Mouse (Mus musculus) heart, adult 11 months (tissue): Measurements from ENCODE around the gene Nup98.

ENCODE experiments used
- DNase-seq: peaks from one replicate; pipeline ENCODE4 v3.0.0; 2022

Nup98 gene

GRCm38 (mm10) chr7:102116579-102117331, 93.2 kb downstream of the Nup98 start, which contains the start of gene Chrna10:
Gene Chrna10, minus strand, starts transcription at chr7:102116828.
- peak; percentile 82 for DNase-seq

- DNase-seq, result peak; percentile 88
Observed at GRCm38 (mm10) chr7:102113151-102113729, 96.7 kb downstream of the Nup98 start.

- peak; percentile 63 for DNase-seq
Observed at GRCm38 (mm10) chr7:102109746-102110145, 100.2 kb downstream of the Nup98 start.

DNA sequence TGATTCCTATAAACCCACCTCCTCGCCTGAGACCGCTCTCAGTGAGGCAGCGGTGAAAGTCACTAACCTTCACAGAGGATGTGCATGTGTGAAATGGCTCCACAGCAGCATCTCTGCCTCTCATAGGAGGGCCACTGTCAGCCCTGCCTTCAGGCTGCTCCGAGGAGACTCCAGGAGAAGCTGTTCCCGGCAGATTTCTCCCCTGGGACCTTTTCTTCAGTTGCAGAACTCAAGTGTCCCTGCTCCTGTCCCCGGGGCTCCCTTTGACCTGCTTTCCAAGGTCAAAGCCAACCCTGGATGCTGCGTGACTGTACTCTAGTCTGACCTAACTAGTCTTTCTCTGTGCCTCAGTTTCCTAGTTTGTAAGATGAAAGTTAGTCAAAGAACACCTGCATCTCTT, 100.8 kb downstream of the Nup98 start, which contains the start of gene Art5:
TSS of gene Art5 (minus strand) at position 319 of the 400 bp plus-strand sequence.
- peak; percentile 90 for DNase-seq

- peak; percentile 91 for DNase-seq
Observed at GRCm38 (mm10) chr7:102108206-102108605, 101.8 kb downstream of the Nup98 start.

DNA sequence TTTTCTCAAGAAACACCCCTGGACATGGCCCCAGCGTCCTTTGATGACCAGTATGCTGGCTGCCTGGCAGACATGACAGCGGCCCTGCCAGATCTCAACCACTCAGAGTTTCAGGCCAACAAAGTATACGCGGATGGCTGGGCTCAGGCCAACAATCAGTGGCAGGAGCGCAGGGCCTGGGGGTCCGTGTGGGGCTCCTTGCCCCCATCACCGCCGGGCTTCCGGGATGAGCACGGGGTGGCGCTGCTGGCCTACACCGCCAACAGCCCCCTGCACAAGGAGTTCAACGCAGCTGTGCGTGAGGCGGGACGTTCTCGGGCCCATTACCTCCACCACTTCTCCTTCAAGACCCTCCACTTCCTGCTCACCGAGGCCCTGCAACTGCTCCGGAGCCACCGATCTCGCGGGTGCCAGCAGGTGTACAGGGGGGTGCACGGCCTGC, 103.3 kb downstream of the Nup98 start:
- peak; percentile 93 for DNase-seq

DNA sequence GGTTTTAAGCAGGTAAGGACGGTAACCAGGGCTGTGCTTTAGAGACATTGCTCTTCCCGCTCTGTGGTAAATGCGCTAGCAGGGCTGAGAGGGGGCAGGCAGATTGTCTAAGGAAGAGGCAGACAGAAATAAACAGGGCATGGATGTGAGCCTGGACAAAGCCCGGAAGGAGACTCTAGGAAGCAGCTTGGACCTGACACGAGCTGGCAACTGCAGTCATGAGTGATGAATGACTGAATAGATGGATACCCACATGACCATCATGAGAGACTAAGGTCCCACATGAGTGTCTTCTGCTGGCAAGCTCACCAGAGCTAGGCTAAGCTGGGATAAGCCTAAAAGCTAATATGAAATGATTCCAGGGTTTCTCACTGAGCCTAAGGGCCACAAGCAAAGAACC, 105.8 kb downstream of the Nup98 start:
- DNase-seq, result peak; percentile 93

GRCm38 (mm10) chr7:102103555-102103954, 106.4 kb downstream of the Nup98 start:
- no peak for DNase-seq

DNA sequence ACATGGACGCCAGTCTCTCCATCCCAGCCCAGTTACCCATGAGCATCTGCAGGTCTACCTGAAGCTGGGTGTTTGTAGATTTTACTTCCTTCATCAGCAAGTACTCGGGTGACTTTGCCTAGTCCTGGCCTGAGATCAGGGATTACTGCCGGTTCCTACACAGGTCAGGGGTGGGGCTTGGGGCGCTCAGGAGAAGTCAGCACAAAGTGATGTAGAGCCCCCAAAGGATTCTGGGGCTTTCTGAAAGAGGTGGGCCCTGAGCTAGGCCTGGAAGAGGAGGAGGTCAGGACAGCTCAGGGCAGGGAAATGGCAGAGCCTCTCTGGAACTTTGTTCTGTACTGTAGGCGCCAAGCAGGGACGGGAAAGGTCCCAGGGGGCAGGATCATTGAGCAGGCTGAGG, 107.3 kb downstream of the Nup98 start:
- DNase-seq, result peak; percentile 90

DNA sequence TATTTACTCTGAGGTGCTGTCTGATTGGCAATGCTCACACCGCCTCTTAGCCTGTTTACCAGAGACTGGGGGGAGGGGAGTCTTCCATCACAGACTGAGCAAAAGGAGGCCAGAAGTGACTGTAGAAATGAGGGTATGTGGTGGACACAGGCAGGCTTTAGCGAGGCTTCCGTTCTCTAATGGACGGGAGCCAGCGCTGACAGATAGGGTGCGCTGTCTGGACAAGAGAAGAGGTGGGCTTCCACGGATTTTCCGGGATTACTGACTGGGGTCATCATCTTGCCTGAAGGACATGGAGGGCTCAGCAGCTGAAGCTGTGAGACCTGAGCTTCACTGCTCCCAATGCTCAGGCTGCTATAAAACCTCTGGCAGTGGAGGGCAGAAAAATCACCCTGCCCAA, 107.7 kb downstream of the Nup98 start:
- peak; percentile 91 for DNase-seq

GRCm38 (mm10) chr7:102101487-102101886, 108.5 kb downstream of the Nup98 start, which contains the start of gene Art1:
Gene Art1, plus strand, starts transcription at chr7:102101743.
- peak; percentile 98 for DNase-seq

- DNase-seq, result peak; percentile 90
Observed at GRCm38 (mm10) chr7:102100868-102101267, 109.1 kb downstream of the Nup98 start.

GRCm38 (mm10) chr7:102099760-102100661, 110.0 kb downstream of the Nup98 start:
- DNase-seq, result peak; percentile 95

DNA sequence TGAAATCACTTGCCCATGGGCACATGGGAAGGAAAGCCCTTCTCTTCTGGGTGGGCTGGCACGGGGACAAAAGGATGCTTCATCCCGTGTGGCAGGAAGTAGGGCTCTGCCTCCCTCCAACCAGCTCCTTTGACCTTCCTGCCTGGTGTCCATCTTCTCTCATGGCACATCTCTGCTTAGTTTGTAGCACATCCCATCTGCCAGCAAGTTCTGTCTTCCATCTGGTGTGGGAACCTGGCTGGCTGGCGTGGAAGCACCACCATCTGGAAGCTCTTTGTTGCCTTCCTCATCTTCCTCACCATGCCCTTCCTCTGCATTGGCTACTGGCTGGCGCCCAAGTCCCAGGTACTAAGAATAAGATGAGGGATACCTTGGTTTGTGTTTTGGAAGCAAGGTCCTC, 122.6 kb downstream of the Nup98 start:
- no peak for DNase-seq

- DNase-seq, result peak; percentile 85
Observed at GRCm38 (mm10) chr7:102084041-102084696, 125.8 kb downstream of the Nup98 start.

GRCm38 (mm10) chr7:102082816-102083215, 127.2 kb downstream of the Nup98 start, which contains the start of gene Trpc2:
Gene Trpc2, plus strand, starts transcription at chr7:102083116.
- no peak for DNase-seq

DNA sequence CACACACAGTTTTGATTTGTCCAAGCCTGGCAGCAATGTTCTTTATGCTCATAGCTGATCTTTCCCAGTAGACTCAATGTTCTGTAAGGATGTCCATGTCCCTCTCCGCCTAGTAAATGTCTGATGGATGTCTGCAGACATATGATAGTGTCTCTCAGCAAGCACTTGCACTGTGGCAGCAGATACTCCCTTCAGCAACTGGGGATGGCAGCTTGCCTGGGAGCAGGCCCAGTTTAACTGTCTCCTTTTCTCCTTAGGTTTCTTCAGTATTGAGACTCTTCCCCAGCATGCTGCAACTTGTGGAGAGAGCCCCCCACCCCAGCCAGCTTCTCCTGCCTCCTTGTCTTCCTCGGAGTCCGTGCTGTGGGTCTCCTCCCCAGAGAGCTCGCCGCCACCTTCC, 128.2 kb downstream of the Nup98 start:
- no peak for DNase-seq

DNA sequence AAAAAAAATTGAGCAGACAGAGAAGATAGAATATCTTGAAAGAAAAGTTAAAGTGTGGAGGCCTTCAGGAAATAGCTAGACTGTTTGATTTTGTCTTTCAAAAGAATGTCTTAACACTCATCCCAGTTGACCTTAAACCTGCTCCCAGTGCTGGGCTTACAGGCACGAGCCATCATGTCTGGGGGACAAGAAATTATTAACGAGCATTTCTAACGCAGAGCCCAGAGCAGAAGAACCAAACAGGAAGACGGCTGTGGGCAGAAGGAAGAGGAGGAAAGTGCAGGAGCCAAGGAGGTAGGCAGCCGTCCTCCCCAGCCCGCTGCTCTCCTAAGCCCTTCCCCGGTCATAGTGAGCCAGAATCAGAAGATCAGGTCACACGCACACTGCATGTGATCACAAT, 129.7 kb downstream of the Nup98 start:
- DNase-seq, result peak; percentile 44

GRCm38 (mm10) chr7:102078517-102078916, 131.5 kb downstream of the Nup98 start:
- peak; percentile 85 for DNase-seq

- DNase-seq, result no peak
Observed at GRCm38 (mm10) chr7:102076714-102077296, 133.2 kb downstream of the Nup98 start.
